Mouse (Mus musculus) testis, adult 2 months (tissue): ENCODE data around the gene Prcc.

Source experiments
- CTCF ChIP-seq: fragments of 200-500 bp; IDR thresholded peaks from 2 replicates; pipeline ENCODE4 v1.5.1; 2012; ENCODE audit warnings: low read depth, mild to moderate bottlenecking, inconsistent platforms, low read length, moderate library complexity; ENCODE audit not compliant: control insufficient read depth, insufficient read depth, insufficient replicate concordance
- POLR2A ChIP-seq: fragments of 200-500 bp; IDR thresholded peaks from 2 replicates; pipeline ENCODE4 v1.6.1; 2012; ENCODE audit warnings: low read depth, mild to moderate bottlenecking, inconsistent platforms, low read length, moderate library complexity; ENCODE audit not compliant: control insufficient read depth

DNA sequence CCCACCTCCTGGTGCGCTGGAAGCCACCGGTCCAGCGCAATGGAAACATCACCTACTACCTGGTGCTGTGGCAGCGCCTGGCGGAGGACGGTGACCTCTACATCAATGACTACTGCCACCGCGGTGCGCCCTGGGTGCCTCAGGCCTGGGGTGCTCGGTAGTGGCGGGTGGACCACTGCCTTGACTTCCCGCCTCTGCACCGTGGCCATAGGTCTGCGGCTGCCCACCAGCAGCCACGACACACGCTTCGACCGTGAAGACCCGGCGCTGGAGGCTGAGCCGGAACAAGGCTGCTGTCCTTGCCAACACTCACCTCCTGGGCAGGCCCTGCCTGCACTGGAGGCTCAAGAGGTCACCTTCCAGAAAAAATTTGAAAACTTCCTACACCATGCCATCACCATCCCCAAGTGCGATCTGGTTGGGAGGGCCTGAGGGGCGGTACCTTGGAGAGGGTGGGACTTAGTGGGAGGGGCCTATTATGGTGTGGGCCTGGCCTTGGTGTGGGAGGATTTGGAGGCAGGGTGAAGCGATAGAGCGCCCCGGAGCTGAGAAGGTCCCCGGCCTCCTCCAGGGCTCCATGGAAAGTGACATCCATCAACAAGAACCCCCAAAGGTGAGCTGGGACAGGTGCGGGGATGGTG is 76.0 kb downstream of the Prcc start:
- TF ChIP-seq POLR2A (no peak), CTCF (no peak)
